Mouse (Mus musculus) E14TG2a.4 (cell line): ENCODE data around the gene Tyrobp.
A peak's percentile ranks its signal among the peaks of the same experiment; 100 is the strongest.

Experiments used
- H3K27me3 ChIP-seq: 2 replicates; pipeline ENCODE4 v1.6.1; 2014; ENCODE audit warnings: low read length, control low read depth; ENCODE audit not compliant: insufficient read depth
- H3K36me3 ChIP-seq: 2 replicates; pipeline ENCODE4 v1.6.1; 2014; ENCODE audit warnings: low read length, control low read depth; ENCODE audit not compliant: insufficient read depth
- H3K4me1 ChIP-seq: replicated peaks from 2 replicates; pipeline ENCODE4 v1.6.1; 2014; ENCODE audit warnings: low read depth, low read length, control low read depth
- H3K4me3 ChIP-seq: replicated peaks from 2 replicates; pipeline ENCODE4 v1.5.1; 2014; ENCODE audit warnings: mild to moderate bottlenecking, low read length
- H3K9me3 ChIP-seq: 2 replicates; pipeline ENCODE4 v1.6.1; 2014; ENCODE audit warnings: low read length, control low read depth
- CTCF ChIP-seq: conservative IDR thresholded peaks from 2 replicates; pipeline ENCODE4 v1.5.1; 2014; ENCODE audit warnings: low read length
- NANOG ChIP-seq: IDR thresholded peaks from 2 replicates; pipeline ENCODE4 v1.6.1; 2014; ENCODE audit warnings: borderline replicate concordance, low read length, mixed read lengths
- POU5F1 ChIP-seq: IDR thresholded peaks from 2 replicates; pipeline ENCODE4 v1.6.1; 2014; ENCODE audit warnings: low read length, borderline replicate concordance

Tyrobp gene

GRCm38 (mm10) chr7:30399671-30400070 is 13.9 kb upstream of the Tyrobp start:
- H3K9me3 ChIP-seq = no peaks in the 10 kb centered on the region
- no peak for TF ChIP-seq CTCF
- no peak for TF ChIP-seq POU5F1
- no peak for TF ChIP-seq NANOG

DNA sequence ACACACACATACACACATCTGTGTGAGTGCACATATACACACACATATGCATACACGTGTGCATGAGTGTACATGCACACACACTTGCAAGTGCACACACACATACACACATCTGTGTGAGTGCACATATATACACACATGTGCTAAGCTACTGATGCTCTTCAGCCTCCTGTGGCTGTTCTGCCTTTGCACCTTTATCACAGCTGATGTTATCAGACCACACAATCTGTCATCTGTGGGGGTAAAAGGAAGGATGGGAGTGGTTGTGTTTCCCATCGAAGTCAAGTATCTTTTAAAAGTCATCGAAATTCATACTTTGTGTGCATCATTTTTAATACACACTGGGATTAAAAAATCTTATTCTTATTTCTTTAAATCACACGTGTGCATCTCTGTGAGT is 11.2 kb upstream of the Tyrobp start:
- Histone ChIP-seq H3K9me3 (no peaks in the 10 kb centered on the region), H3K4me3 (no peak overlapping the region), H3K27me3 (no peaks in the 10 kb centered on the region), H3K36me3 (no peaks in the 10 kb centered on the region), H3K4me1 (peaks cover 4% of the 10 kb centered on the region; the same call in 1 of the 2 replicates)
- no peak for TF ChIP-seq NANOG
- no peak for TF ChIP-seq POU5F1
- TF ChIP-seq CTCF = no peak

More at GRCm38 (mm10) chr7:30399671-30400070, 13.9 kb upstream of the Tyrobp start:
- H3K36me3 ChIP-seq = no peaks in the 10 kb centered on the region
- no peak overlapping the region for H3K4me3 ChIP-seq
- H3K4me1 ChIP-seq = 0 out of 2 replicates have a peak, but pooled peaks cover 7% of the 10 kb centered on the region
- H3K27me3 ChIP-seq = no peaks in the 10 kb centered on the region

DNA sequence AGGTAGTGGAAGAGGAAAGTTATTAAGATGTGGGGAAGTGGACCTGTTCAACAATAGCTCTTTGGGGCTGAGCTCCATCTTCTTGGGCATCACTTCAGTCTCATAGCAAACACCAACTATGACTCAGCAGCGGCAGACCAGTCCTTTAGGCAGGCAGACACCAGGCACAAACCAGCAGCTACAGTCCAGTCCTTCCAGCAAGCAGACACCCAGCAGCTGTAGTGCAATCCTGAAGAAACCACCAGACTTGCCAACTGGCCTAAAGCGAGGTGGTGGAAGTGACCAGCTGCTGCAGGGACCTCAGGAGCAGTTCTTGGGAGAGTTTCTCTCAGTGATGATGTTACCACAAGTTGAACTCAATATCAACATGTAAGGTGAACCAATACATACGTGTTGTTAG is 4.9 kb upstream of the Tyrobp start:
- H3K4me1 ChIP-seq = peaks cover 24% of the 10 kb centered on the region
- TF ChIP-seq POU5F1 (no peak), CTCF (no peak), NANOG (no peak)
- H3K36me3 ChIP-seq = no peaks in the 10 kb centered on the region
- H3K9me3 ChIP-seq = peaks cover 5% of the 10 kb centered on the region
- H3K4me3 ChIP-seq = no peak overlapping the region
- peaks cover 1% of the 10 kb centered on the region; the same call in 1 of the 2 replicates for H3K27me3 ChIP-seq

GRCm38 (mm10) chr7:30409789-30410188 is 3.8 kb upstream of the Tyrobp start:
- H3K36me3 ChIP-seq = no peaks in the 10 kb centered on the region
- H3K4me3 ChIP-seq = no peak overlapping the region
- H3K4me1 ChIP-seq = peaks cover 22% of the 10 kb centered on the region
- H3K27me3 ChIP-seq = peaks cover 3% of the 10 kb centered on the region; the same call in 1 of the 2 replicates
- H3K9me3 ChIP-seq = peaks cover 5% of the 10 kb centered on the region
- TF ChIP-seq NANOG = no peak
- TF ChIP-seq CTCF = no peak
- TF ChIP-seq POU5F1 = no peak

DNA sequence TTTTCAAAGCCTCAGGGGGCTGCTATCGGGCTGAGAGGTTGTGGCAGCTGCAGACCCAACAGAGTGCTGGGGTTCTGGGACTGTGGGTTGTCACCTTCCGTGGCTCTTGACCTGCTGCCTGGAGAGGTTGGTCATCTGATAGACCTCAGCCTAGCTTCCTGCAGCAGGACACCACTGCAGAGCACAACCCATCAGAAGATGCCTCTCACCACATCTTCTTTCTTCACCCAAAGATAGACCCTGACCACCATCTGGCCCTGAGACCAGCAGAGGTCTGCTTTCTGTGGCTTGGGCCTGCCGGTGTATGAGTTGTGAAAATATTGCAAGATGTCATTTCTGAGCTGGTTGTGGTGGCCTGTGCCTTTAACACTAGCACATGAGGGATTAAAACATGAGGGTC is 2.5 kb upstream of the Tyrobp start:
- Histone ChIP-seq H3K27me3 (peaks cover 3% of the 10 kb centered on the region; the same call in 1 of the 2 replicates), H3K4me1 (peaks cover 22% of the 10 kb centered on the region), H3K9me3 (peaks cover 8% of the 10 kb centered on the region), H3K4me3 (no peak overlapping the region), H3K36me3 (no peaks in the 10 kb centered on the region)
- TF ChIP-seq POU5F1 (no peak), NANOG (no peak), CTCF (no peak)

GRCm38 (mm10) chr7:30412735-30413147 is 819 bp upstream of the Tyrobp start:
- H3K36me3 ChIP-seq = no peaks in the 10 kb centered on the region
- H3K4me3 ChIP-seq = no peak overlapping the region
- peaks cover 3% of the 10 kb centered on the region; the same call in 1 of the 2 replicates for H3K27me3 ChIP-seq
- TF ChIP-seq CTCF (no peak), POU5F1 (no peak), NANOG (no peak)
- H3K9me3 ChIP-seq = peaks cover 8% of the 10 kb centered on the region
- H3K4me1 ChIP-seq = peaks cover 25% of the 10 kb centered on the region

GRCm38 (mm10) chr7:30417856-30418255 is 4.3 kb downstream of the Tyrobp start:
- Histone ChIP-seq H3K36me3 (no peaks in the 10 kb centered on the region), H3K27me3 (peaks cover 3% of the 10 kb centered on the region; the same call in 1 of the 2 replicates), H3K4me3 (peak overlapping the region; percentile 65), H3K9me3 (peaks cover 8% of the 10 kb centered on the region; the same call in 1 of the 2 replicates), H3K4me1 (peaks cover 44% of the 10 kb centered on the region)
- no peak for TF ChIP-seq NANOG
- no peak for TF ChIP-seq POU5F1
- TF ChIP-seq CTCF = no peak

- TF ChIP-seq NANOG (no peak), CTCF (no peak), POU5F1 (no peak)
- Histone ChIP-seq H3K4me1 (peaks cover 63% of the 10 kb centered on the region), H3K36me3 (peaks cover 20% of the 10 kb centered on the region), H3K9me3 (peaks cover 8% of the 10 kb centered on the region; the same call in 1 of the 2 replicates), H3K27me3 (no peaks in the 10 kb centered on the region; the same call in 1 of the 2 replicates), H3K4me3 (no peak within 1 kb of the TSS)
Measured at GRCm38 (mm10) chr7:30419561-30420499, 6.3 kb downstream of the Tyrobp start, which contains the start of gene Hcst. TSS of gene Hcst (minus strand) at chr7:30419854.
